In the genomic region with DNA sequence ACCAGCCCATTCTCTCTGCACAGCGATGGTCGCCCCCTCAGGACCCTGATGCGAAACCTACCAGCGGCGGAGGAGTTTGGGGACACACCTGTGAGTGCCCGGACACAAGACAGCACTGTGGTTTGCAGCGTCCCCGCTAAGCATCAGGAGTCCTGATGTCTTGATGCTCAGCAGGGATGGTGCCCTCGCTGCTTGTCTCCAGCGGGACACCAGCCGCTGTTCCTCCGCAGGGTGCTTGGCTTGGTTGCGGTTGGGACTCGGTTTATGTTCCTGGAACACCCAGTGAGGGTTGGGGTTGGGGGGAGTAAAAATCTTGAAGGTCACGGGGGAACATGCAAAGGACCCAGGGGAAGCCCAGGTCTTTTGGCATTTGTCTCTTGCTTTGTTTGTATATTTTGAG, we compare ENCODE assay signal across 14 mouse cellular contexts. TPM values are rescaled to one million over a fixed set of nuclear protein-coding genes. Genes with fewer than 3 reads are reported as not detected.
A peak's percentile ranks its signal among the peaks of the same experiment; 100 is the strongest.
DNase-seq lines count a peak whose midpoint lies in the region; ATAC-seq lines count a peak whose summit lies in the region.
"Had no signal": no experiment of that assay in that cellular context is flagged by ENCODE, and none has a peak within 500 bp of the region (broad histone marks: within the 10 kb centered on the region; RNA-seq: fewer than 3 reads in every experiment).

No protein-coding gene starts in this region.

- H3K4me1 ChIP-seq in kidney, embryonic 15.5 days = peaks cover 57% of the 10 kb centered on the region
- 0 out of 2 replicates have a peak, but pooled peaks cover 7% of the 10 kb centered on the region for H3K4me1 ChIP-seq in embryonic facial prominence, embryonic 14.5 days (ENCODE audit: control insufficient read depth, insufficient read depth, low read length)
- peaks cover 36% of the 10 kb centered on the region for H3K4me1 ChIP-seq in limb, embryonic 12.5 days (replicated peaks)
- peaks cover 23% of the 10 kb centered on the region for H3K4me1 ChIP-seq in neural tube, embryonic 15.5 days

- H3K4me2 ChIP-seq in kidney, embryonic 15.5 days = peak overlapping the region; percentile 59
- H3K4me2 ChIP-seq in embryonic facial prominence, embryonic 14.5 days (ENCODE audit: low read depth, low read length) = peak overlapping the region; percentile 48; the same call in 1 of the 2 replicates
- peak overlapping the region; percentile 56 for H3K4me2 ChIP-seq in limb, embryonic 12.5 days
- H3K4me2 ChIP-seq in neural tube, embryonic 15.5 days = peak overlapping the region; percentile 44

- H3K9ac ChIP-seq in kidney, embryonic 15.5 days = no peak overlapping the region
- no peak overlapping the region for H3K9ac ChIP-seq in embryonic facial prominence, embryonic 14.5 days (ENCODE audit: low read depth, low read length)
- no peak overlapping the region for H3K9ac ChIP-seq in limb, embryonic 12.5 days (replicated peaks)
- H3K9ac ChIP-seq in neural tube, embryonic 15.5 days (replicated peaks) = no peak overlapping the region
- H3K9ac ChIP-seq: liver, postnatal 0 days had no signal

- ATAC-seq in kidney, embryonic 15.5 days (replicated peaks; ENCODE audit: low FRiP score) = no peak
- ATAC-seq in embryonic facial prominence, embryonic 14.5 days (ENCODE audit: low read depth) = no peak
- no peak for ATAC-seq in limb, embryonic 12.5 days (ENCODE audit: insufficient number of reproducible peaks, insufficient read depth, low FRiP score, low TSS enrichment, low read depth)
- peak; percentile 29; the same call in 1 of the 2 replicates for ATAC-seq in neural tube, embryonic 15.5 days (ENCODE audit: low FRiP score)
- no peak for ATAC-seq in CD4-positive, CD25-positive, alpha-beta regulatory T cell, adult 4 months
- ATAC-seq: liver, postnatal 0 days had no signal

- peak overlapping the region; percentile 27; the same call in 1 of the 2 replicates for H3K4me3 ChIP-seq in kidney, embryonic 15.5 days (replicated peaks)
- 0 out of 2 replicates have a peak overlapping the region, but pooled peaks have one; percentile 22 for H3K4me3 ChIP-seq in embryonic facial prominence, embryonic 14.5 days (ENCODE audit: low read depth, low read length)
- 0 out of 2 replicates have a peak overlapping the region, but pooled peaks have one; percentile 9 for H3K4me3 ChIP-seq in limb, embryonic 12.5 days (replicated peaks)
- H3K4me3 ChIP-seq in neural tube, embryonic 15.5 days (replicated peaks) = no peak overlapping the region

- 5% methylated on average over 15 of the region's 15 CpGs for whole genome bisulfite sequencing in kidney, embryonic 15.5 days
- 6% methylated on average over 15 of the region's 15 CpGs for WGBS in embryonic facial prominence, embryonic 14.5 days
- WGBS in limb, embryonic 12.5 days = under 1% methylated on average over 15 of the region's 15 CpGs
- 1% methylated on average over 15 of the region's 15 CpGs for WGBS in neural tube, embryonic 15.5 days

- peak overlapping the region; percentile 97 for H3K27ac ChIP-seq in kidney, embryonic 15.5 days
- H3K27ac ChIP-seq in embryonic facial prominence, embryonic 14.5 days (replicated peaks; ENCODE audit: low read depth, low read length) = no peak overlapping the region
- no peak overlapping the region for H3K27ac ChIP-seq in limb, embryonic 12.5 days
- no peak overlapping the region for H3K27ac ChIP-seq in neural tube, embryonic 15.5 days (replicated peaks)

- DNase-seq in kidney, postnatal 36 days = no peak
- DNase-seq in embryonic facial prominence, embryonic 14.5 days (ENCODE audit: low spot score) = no peak
- DNase-seq in layer of hippocampus, postnatal 10 days (ENCODE audit: low spot score in 2 of 2) = no peak
- DNase-seq: adrenal gland, postnatal 36 days; cerebellum, adult 18-20 months; gastrocnemius, postnatal 36 days; heart, postnatal 14 days; liver, postnatal 0 days had no signal

- peaks cover 78% of the 10 kb centered on the region for H3K27me3 ChIP-seq in kidney, embryonic 15.5 days
- peaks cover 34% of the 10 kb centered on the region for H3K27me3 ChIP-seq in embryonic facial prominence, embryonic 14.5 days (replicated peaks; ENCODE audit: control insufficient read depth, insufficient read depth, low read length)
- peaks cover 96% of the 10 kb centered on the region for H3K27me3 ChIP-seq in limb, embryonic 12.5 days
- H3K27me3 ChIP-seq in neural tube, embryonic 15.5 days (replicated peaks) = peaks cover 66% of the 10 kb centered on the region

- H3K36me3 ChIP-seq in kidney, embryonic 15.5 days = no peaks in the 10 kb centered on the region
- H3K36me3 ChIP-seq in embryonic facial prominence, embryonic 14.5 days (ENCODE audit: control insufficient read depth, insufficient read depth, low read length) = no peaks in the 10 kb centered on the region
- H3K36me3 ChIP-seq in limb, embryonic 12.5 days = no peaks in the 10 kb centered on the region
- H3K36me3 ChIP-seq in neural tube, embryonic 15.5 days = no peaks in the 10 kb centered on the region

- no peaks in the 10 kb centered on the region for H3K9me3 ChIP-seq in kidney, embryonic 15.5 days (replicated peaks)
- H3K9me3 ChIP-seq in embryonic facial prominence, embryonic 14.5 days (ENCODE audit: control insufficient read depth, low read length) = no peaks in the 10 kb centered on the region
- no peaks in the 10 kb centered on the region for H3K9me3 ChIP-seq in limb, embryonic 12.5 days
- H3K9me3 ChIP-seq in neural tube, embryonic 15.5 days (replicated peaks) = no peaks in the 10 kb centered on the region

RNA-seq across cellular contexts. Expression of a gene that starts 56.9 kb away (rescaled TPM):
- polyA plus RNA-seq in kidney, embryonic 15.5 days (2015; fragmentation: Nextera tagmentation; extraction: Ambion mirVana) = 90.8 and 96.1 TPM in 2 replicates
- polyA plus RNA-seq in embryonic facial prominence, embryonic 14.5 days (2014; fragmentation: Nextera tagmentation; extraction: Ambion mirVana) = 2.5 and 2.9 TPM in 2 replicates
- 0.11 and 0.23 TPM in 2 replicates for polyA plus RNA-seq in limb, embryonic 12.5 days (2016; fragmentation: Nextera tagmentation; extraction: Ambion mirVana)
- polyA plus RNA-seq in neural tube, embryonic 15.5 days (2015; fragmentation: Nextera tagmentation; extraction: Ambion mirVana) = 23.7 and 35.3 TPM in 2 replicates
- polyA plus RNA-seq in CD4-positive, CD25-positive, alpha-beta regulatory T cell, adult 4 months (2017; shearing (Covaris generic)) = not detected
- total RNA-seq in layer of hippocampus, postnatal 10 days (2021) = under 1 TPM in 1 of 2 experiments, not detected in 1; 0.13 TPM
- total RNA-seq: adrenal gland, postnatal 36 days; CH12.LX; gastrocnemius, postnatal 36 days; heart, postnatal 14 days; megakaryocyte progenitor cell, adult 5-6 weeks had no signal
- polyA plus RNA-seq: liver, postnatal 0 days had no signal
